Mouse (Mus musculus) WW6 (cell line): Measurements from ENCODE around the gene Daam1.

ENCODE experiments used
- DNase-seq: peaks from one replicate; pipeline ENCODE4 v3.0.0-alpha.2; 2013; ENCODE audit warnings: low read depth, low spot score

Daam1 gene

GRCm38 (mm10) chr12:71932433-71933386 lies 101.8 kb downstream of the Daam1 start:
- DNase-seq: no peak

- no peak for DNase-seq
Observed at GRCm38 (mm10) chr12:71933989-71934645, 103.2 kb downstream of the Daam1 start.

- DNase-seq: no peak
Observed at GRCm38 (mm10) chr12:71936636-71937035, 105.8 kb downstream of the Daam1 start.

- DNase-seq: no peak
Observed at GRCm38 (mm10) chr12:71938513-71938912, 107.6 kb downstream of the Daam1 start.

- DNase-seq: no peak
Observed at GRCm38 (mm10) chr12:71941290-71941689, 110.4 kb downstream of the Daam1 start.

GRCm38 (mm10) chr12:71943112-71943511 lies 112.2 kb downstream of the Daam1 start:
- no peak for DNase-seq

GRCm38 (mm10) chr12:71943646-71944045 lies 112.8 kb downstream of the Daam1 start:
- DNase-seq: no peak

- DNase-seq: no peak
Observed at GRCm38 (mm10) chr12:71945844-71946243, 115.0 kb downstream of the Daam1 start.

- DNase-seq: no peak
Observed at GRCm38 (mm10) chr12:71946448-71946847, 115.6 kb downstream of the Daam1 start.

GRCm38 (mm10) chr12:71948972-71949371 lies 118.1 kb downstream of the Daam1 start:
- DNase-seq: no peak

- DNase-seq: no peak
Observed at GRCm38 (mm10) chr12:71949606-71950005, 118.7 kb downstream of the Daam1 start.

GRCm38 (mm10) chr12:71950095-71950877 lies 119.4 kb downstream of the Daam1 start:
- no peak for DNase-seq

- no peak for DNase-seq
Observed at GRCm38 (mm10) chr12:71954180-71954935, 123.5 kb downstream of the Daam1 start.

- DNase-seq: no peak
Observed at GRCm38 (mm10) chr12:71956980-71957379, 126.1 kb downstream of the Daam1 start.

- DNase-seq: no peak
Observed at GRCm38 (mm10) chr12:71957496-71957895, 126.6 kb downstream of the Daam1 start.

GRCm38 (mm10) chr12:71959351-71959991 lies 128.6 kb downstream of the Daam1 start:
- no peak for DNase-seq

- no peak for DNase-seq
Observed at GRCm38 (mm10) chr12:71961671-71962070, 130.8 kb downstream of the Daam1 start.

- DNase-seq: no peak
Observed at GRCm38 (mm10) chr12:71962616-71963015, 131.7 kb downstream of the Daam1 start.

- no peak for DNase-seq
Observed at GRCm38 (mm10) chr12:71968592-71968991, 137.7 kb downstream of the Daam1 start.

GRCm38 (mm10) chr12:71969022-71969421 lies 138.1 kb downstream of the Daam1 start:
- DNase-seq: no peak

- no peak for DNase-seq
Observed at GRCm38 (mm10) chr12:71969439-71969838, 138.6 kb downstream of the Daam1 start.
